Mouse (Mus musculus) fat pad, adult 2 months (tissue): ENCODE data around the gene Klf2.

ENCODE experiments used
- DNase-seq: peaks from one replicate; pipeline ENCODE4 v3.0.0-alpha.2; 2011; ENCODE audit warnings: low read depth, low spot score; ENCODE audit errors: extremely low read depth

The Klf2 gene

GRCm38 (mm10) chr8:72318801-72319322, at the start of gene Klf2:
TSS of gene Klf2 (plus strand) at chr8:72319033.
- no peak for DNase-seq

GRCm38 (mm10) chr8:72270606-72271005, 48.2 kb upstream of the Klf2 start:
- DNase-seq, result no peak

DNA sequence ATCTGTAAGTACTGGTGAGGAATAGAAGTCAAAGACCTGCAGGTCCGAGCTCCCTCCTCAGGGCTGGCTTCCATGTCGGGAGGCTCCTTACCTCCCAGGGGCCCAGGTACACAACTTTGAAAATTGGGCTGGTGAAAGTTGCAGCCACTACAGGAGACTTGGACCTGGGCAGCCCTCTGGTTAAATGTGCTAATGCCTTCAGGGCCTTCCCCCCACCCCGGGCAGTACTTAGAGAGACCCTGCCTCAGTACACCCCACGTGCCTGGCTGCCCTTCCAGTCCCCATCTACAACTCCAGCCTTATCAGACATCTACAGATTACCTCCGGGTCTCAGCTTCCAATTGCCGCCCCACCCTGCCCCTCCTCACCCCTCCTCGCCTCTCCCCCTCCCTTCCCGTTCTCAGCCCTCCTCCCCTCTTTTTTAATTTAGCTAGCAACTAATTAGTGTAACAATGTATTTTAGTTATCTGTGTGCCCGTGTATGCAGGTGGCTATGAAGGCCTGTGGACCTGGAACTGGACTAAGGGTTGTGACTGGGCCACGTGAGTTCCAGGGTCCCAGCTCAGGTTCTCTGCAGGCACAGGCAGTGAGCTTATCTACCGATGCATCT, 47.7 kb upstream of the Klf2 start:
- no peak for DNase-seq

DNA sequence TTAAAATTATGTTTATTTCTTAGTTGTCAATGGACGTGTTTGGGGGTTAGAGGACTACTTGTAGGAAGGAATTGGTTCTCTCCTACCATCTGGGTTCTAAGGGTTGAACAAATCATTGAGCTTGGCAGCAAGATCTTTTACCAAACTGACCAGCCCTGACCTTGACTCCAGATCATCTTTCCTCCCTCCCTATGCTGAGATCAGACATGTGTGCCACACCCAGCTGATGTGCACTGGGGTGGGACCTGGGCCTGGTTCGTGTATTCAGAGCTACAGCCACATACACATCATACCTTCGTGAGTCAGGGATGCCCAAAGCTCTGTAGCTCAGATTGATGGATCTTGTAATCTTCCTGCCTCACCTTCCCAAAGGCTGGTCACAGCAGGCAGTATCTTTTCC, 47.1 kb upstream of the Klf2 start:
- no peak for DNase-seq

DNA sequence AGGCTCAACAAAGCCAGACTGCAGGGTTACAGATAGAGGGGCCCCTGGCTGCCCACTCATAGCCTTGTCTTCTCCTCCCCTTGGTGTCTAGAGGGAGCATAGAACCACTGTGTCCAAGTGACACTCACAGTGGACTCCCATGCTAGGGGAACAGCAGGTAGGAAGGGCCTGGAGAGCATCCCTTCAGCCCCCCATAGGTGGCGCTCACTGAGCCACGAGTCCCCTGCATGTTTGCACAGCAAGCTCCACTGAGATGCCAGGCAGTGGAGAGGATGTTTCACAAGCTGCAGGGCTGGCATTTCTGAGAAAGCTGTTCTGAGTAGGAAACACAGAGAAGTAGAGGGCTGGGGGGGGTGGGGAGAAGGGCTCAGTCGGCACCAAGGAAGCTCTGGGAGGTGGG, 46.5 kb upstream of the Klf2 start:
- no peak for DNase-seq

GRCm38 (mm10) chr8:72273111-72273770, 45.6 kb upstream of the Klf2 start:
- no peak for DNase-seq

- DNase-seq, result no peak
These were observed 45.0 kb upstream of the Klf2 start for GRCm38 (mm10) chr8:72273807-72274206.

- no peak for DNase-seq
These were observed 41.6 kb upstream of the Klf2 start for GRCm38 (mm10) chr8:72277244-72277643.

DNA sequence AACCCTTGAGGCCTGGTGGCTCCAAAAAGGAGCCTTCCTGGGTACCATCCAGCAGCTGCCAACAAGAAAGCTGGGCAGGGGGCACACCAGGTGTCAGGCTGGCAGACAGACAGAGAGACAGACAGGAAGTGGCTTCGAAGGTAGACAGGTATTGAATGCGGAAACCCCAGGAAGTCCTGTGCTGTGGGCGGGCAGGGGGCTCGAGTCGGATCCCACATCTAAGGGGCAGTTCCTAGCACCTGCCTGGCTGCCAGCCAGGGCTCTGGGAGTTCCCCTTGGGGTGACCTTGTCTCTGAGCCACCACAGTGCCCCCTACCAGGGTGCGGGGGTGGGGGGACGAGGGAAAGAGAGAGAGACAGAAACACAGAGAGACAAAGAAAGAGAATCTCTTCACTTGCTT, 39.7 kb upstream of the Klf2 start:
- no peak for DNase-seq

DNA sequence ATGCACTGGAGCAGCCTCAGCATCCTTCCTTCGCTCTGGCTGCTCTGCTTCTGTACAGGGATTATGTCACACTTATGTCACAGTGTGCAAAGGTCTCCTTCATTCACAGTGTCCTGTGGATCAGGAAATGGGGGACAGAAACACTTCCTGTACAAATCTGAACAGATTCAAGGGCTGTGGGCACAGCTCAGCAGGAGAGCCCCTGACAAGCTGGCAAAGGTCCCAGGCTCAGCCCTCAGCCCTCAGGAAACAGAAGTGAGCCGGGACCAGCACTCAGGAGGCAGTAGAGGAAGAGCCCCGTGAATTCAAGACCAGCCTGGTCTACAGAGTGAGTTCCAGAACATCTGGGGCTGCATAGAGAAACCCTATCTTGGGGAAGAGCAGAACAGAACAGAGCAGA, 37.2 kb upstream of the Klf2 start:
- no peak for DNase-seq

GRCm38 (mm10) chr8:72285285-72285684, 33.5 kb upstream of the Klf2 start:
- no peak for DNase-seq

DNA sequence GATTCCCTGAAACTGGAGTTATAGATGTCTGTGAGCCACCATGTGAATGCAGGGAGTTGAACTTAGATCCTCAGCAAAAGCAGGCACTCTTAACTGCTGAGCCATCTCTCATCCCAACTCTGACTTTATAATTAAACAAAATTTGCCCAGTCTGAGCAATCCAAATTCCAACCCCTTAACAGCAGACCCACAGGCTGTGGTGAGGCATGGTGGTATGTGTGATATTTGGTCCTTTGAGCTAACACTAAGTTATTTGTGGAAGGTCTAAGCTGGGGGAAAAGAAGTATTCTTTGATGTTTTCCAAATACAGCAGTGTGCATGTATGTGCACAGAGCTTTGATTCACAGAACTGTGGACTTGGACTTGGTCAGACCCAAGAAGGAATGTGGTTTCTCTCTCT, 29.8 kb upstream of the Klf2 start:
- DNase-seq, result no peak

DNA sequence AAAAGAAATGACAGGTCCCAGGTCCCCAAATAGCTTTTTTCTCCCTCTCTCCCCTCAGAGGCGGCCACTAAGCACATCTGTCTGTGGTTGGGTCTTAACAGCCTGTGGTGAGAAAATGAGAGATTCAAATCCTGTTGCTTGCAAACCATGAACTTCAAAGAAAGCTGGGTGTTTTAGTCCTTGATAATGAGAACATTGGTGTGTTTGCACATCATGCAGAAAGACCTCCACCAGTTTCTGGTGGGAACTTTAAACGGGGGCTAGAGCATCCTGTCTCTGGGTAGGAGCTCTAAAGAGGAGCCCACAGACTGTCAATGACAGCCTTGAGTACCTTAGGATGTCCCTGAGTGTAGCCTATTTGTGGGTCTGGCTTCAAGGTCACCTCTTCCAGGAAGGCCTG, 27.7 kb upstream of the Klf2 start:
- no peak for DNase-seq

DNA sequence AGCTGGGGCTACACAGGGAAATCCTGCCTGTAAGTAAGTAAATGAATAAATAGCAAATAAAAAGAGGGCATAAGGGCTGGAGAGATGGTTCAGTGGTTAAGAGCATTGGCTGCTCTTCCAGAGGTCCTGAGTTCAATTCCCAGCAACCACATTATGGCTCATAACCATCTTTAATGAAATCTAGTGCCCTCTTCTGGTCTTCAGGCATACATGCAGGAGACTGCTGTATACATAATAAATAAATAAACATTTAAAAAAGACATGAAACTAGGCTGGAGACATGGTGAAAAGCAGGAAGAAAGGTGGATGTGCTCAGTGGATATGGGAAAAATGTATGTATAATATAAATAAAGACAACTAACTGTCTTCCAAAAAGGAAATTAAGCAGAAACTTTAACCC, 25.5 kb upstream of the Klf2 start:
- no peak for DNase-seq

- no peak for DNase-seq
These were observed 23.7 kb upstream of the Klf2 start for GRCm38 (mm10) chr8:72295125-72295524.

GRCm38 (mm10) chr8:72295679-72296078, 23.2 kb upstream of the Klf2 start:
- no peak for DNase-seq

DNA sequence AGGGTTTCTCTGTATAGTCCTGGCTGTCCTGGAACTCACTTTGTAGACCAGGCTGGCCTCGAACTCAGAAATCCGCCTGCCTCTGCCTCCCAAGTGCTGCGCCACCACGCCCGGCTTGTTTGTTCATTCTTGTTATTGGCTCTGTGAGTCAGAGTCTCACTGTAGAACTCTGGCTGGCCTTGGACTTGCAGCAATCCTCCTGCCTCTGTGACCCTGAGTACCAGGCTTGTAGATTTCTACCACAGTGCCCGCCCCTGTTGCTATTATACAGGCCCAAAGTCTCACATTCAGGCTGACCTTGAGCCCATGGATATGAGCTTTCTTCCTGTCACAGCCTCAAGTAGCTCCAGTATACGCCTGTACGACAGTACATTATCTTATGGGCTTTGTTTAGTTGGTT, 22.3 kb upstream of the Klf2 start:
- no peak for DNase-seq

- no peak for DNase-seq
These were observed 19.9 kb upstream of the Klf2 start for GRCm38 (mm10) chr8:72298928-72299327.

GRCm38 (mm10) chr8:72300654-72301400, 18.0 kb upstream of the Klf2 start:
- no peak for DNase-seq

- no peak for DNase-seq
These were observed 17.3 kb upstream of the Klf2 start for GRCm38 (mm10) chr8:72301497-72301896.

- DNase-seq, result no peak
These were observed 15.7 kb upstream of the Klf2 start for GRCm38 (mm10) chr8:72302986-72303612.

GRCm38 (mm10) chr8:72303633-72304032, 15.2 kb upstream of the Klf2 start:
- DNase-seq, result no peak
